ENCODE assay signal across 17 mouse cellular contexts in the genomic region with DNA sequence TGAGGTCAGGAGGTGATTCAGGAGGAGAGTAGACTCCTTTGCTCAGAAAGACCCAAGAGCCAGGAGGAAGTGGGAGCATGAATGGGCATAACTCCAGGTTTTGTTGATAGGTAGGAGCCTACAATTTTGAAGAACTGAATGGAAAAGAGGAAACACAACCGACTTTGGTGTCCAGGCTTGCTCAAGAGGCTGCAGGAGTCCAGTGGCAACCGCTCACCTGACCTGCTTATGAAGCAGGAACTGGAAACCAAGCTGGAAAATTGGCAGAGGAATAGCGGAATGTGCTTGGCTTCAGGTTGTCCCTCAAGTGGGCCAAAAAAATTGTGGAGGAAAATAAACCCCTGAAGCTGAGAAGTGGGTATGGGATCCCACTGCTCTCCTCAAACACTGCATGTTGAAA.
DNase-seq lines count a peak whose midpoint lies in the region; ATAC-seq and TF ChIP-seq lines count a peak whose summit lies in the region.
"Had no signal": no experiment of that assay in that cellular context is flagged by ENCODE, and none has a peak within 500 bp of the region (broad histone marks: within the 10 kb centered on the region; RNA-seq: fewer than 3 reads in every experiment).

No protein-coding gene starts in this region.

- TF ChIP-seq POLR2A in cerebellum, adult 2 months (IDR thresholded peaks at IDR 0.05; ENCODE audit: borderline replicate concordance, insufficient read depth, low read length), result no peak

- H3K4me1 ChIP-seq in cerebellum, adult 2 months (ENCODE audit: control insufficient read depth, insufficient read depth, low read length), result peaks cover 30% of the 10 kb centered on the region
- H3K4me1 ChIP-seq: embryonic facial prominence, embryonic 15.5 days; limb, embryonic 12.5 days; liver, embryonic 13.5 days; lung, embryonic 15.5 days; midbrain, embryonic 15.5 days had no signal

- intact Hi-C loops in gastrocnemius, postnatal 14 days (cut with DNase I; ENCODE audit: low total_unique reads), result loop anchor here (10.0 kb wide), 1 partner anchor 47 kb away; no protein-coding TSS in a partner anchor

- no peaks in the 10 kb centered on the region for H3K27me3 ChIP-seq in cerebellum, adult 2 months (ENCODE audit: control insufficient read depth, insufficient read depth, low read length)
- H3K27me3 ChIP-seq: embryonic facial prominence, embryonic 15.5 days; limb, embryonic 12.5 days; liver, embryonic 13.5 days; lung, embryonic 15.5 days; midbrain, embryonic 15.5 days had no signal

- 15% methylated on average over 3 of the region's 3 CpGs for WGBS in cerebellum, adult 2 months

- peak overlapping the region; percentile 88 for H3K27ac ChIP-seq in cerebellum, adult 2 months (ENCODE audit: insufficient read depth, low read length)
- H3K27ac ChIP-seq: embryonic facial prominence, embryonic 15.5 days; hindbrain, embryonic 10.5 days; limb, embryonic 12.5 days; liver, embryonic 13.5 days; lung, embryonic 15.5 days; midbrain, embryonic 15.5 days had no signal

- TF ChIP-seq CTCF in cerebellum, adult 2 months (IDR thresholded peaks at IDR 0.05; ENCODE audit: borderline replicate concordance, insufficient read depth, low read depth, low read length), result no peak

- no peak overlapping the region for H3K4me3 ChIP-seq in cerebellum, adult 2 months (replicated peaks; ENCODE audit: insufficient read depth, low read depth, low read length)
- H3K4me3 ChIP-seq: embryonic facial prominence, embryonic 15.5 days; hindbrain, embryonic 10.5 days; limb, embryonic 12.5 days; liver, embryonic 13.5 days; lung, embryonic 15.5 days; midbrain, embryonic 15.5 days had no signal

- ATAC-seq in common myeloid progenitor, adult 5-6 weeks (replicated peaks; ENCODE audit: low read depth, poor library complexity, severe bottlenecking), result 0 out of 2 replicates have a peak, but pooled peaks have one; percentile 18
- ATAC-seq: midbrain, embryonic 15.5 days had no signal

- DNase-seq in gastrocnemius, postnatal 14 days, result peak; percentile 18
- no peak for DNase-seq in gastrocnemius, postnatal 10 days
- DNase-seq in brain, adult 2 months (ENCODE audit: low read depth, low spot score), result peak; percentile 95
- peak; percentile 64 to 86 for DNase-seq in cerebellum, adult 2 months
- no peak for DNase-seq in MN1 (ENCODE audit: low spot score)
- DNase-seq in urinary bladder, postnatal 36 days (ENCODE audit: low spot score in 2 of 2), result no peak
- DNase-seq: B cell, adult 2 months; kidney, adult 11 months; liver, embryonic 13.5 days; right cerebral cortex, postnatal 25 days; thymus, adult 2 months had no signal

Comparison
In these comparisons a context has a peak if more than half of its experiments do, and no peak if none do; other contexts are left out.
1. DNase-seq: peak in gastrocnemius, postnatal 14 days (single experiment), brain, adult 2 months (single experiment) and cerebellum, adult 2 months (2 of 2); none in gastrocnemius, postnatal 10 days (single experiment), MN1 (single experiment) and urinary bladder, postnatal 36 days (0 of 2).